Mouse (Mus musculus): Measurements from ENCODE around the gene Lmf1. TPM values are rescaled to one million over a fixed set of nuclear protein-coding genes. Genes with fewer than 3 reads are reported as not detected.

Gene Lmf1
- polyA plus RNA-seq, 1 experiment from 2014 or later = 34.6 TPM

DNA sequence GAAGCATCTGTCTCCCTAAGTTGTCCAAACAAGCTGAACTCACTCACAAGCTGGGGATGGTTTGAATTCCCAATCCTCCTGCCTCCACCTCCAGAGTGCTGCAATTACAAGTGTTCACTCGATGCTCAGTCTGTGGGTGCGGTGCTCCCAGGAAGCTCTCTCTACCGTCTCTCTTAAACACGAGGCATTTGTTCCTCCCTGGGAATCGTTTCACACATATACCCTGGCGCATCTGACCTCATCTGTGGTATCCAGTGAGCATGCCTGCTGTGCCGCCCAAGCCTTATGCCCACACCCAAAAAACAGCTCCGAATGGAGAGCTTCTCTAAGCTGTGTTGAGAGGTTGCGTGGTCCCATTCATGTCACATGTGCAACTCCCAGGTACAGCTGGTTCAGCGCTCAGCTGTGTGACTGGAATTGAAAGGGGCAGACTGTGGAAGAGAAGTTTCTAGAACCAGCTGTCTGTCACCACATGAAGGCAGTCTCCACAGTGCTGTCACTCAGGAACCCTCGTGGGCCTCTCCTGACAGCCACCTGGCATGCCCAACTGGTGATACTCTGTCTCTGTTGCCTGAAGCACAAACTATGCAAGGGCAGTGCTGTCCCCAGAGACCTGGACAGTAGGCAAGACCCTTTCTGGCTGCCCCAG is 29.4 kb downstream of the Lmf1 start:
- no peak overlapping the region for H3K9ac ChIP-seq
- no peak overlapping the region for H3K4me3 ChIP-seq
- no peak overlapping the region for H3K27ac ChIP-seq (ENCODE audit: poor library complexity, severe bottlenecking)
- no peaks in the 10 kb centered on the region for H3K27me3 ChIP-seq (replicated peaks)
- ATAC-seq (ENCODE audit: insufficient number of reproducible peaks, low FRiP score) = no peak
- peaks cover 17% of the 10 kb centered on the region for H3K36me3 ChIP-seq
- no peak overlapping the region for H3K4me2 ChIP-seq
- no peaks in the 10 kb centered on the region for H3K9me3 ChIP-seq (replicated peaks)
- 83% methylated on average over 11 of the region's 11 CpGs for WGBS
- peaks cover 49% of the 10 kb centered on the region for H3K4me1 ChIP-seq (replicated peaks)

GRCm38 (mm10) chr17:25608821-25609505 is 30.1 kb downstream of the Lmf1 start:
- Histone ChIP-seq H3K9ac (no peak overlapping the region), H3K36me3 (peaks cover 20% of the 10 kb centered on the region), H3K9me3 (replicated peaks) (no peaks in the 10 kb centered on the region), H3K4me3 (no peak overlapping the region), H3K4me2 (no peak overlapping the region), H3K4me1 (replicated peaks) (peaks cover 49% of the 10 kb centered on the region), H3K27ac (ENCODE audit: poor library complexity, severe bottlenecking) (no peak overlapping the region), H3K27me3 (replicated peaks) (no peaks in the 10 kb centered on the region)
- no peak for ATAC-seq (ENCODE audit: insufficient number of reproducible peaks, low FRiP score)
- WGBS = 61% methylated on average over 10 of the region's 10 CpGs

DNA sequence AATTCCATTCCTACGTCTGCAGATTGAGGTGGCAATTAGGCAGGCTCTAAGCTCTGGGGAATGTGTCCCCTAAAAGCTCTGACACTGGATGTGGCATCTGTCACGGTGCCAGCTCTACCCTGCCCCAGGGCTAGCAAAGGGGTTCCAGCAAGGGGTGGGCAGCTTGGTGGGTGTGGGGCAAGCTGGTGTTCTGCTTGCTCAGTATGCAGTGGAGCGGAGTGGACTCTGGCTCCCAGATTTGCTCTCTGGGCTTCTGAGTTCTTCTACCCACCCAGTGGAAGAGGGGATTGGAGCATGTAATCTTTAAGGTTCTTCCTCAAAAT is 30.6 kb downstream of the Lmf1 start:
- peaks cover 49% of the 10 kb centered on the region for H3K4me1 ChIP-seq (replicated peaks)
- H3K27ac ChIP-seq (ENCODE audit: poor library complexity, severe bottlenecking) = no peak overlapping the region
- H3K4me3 ChIP-seq = no peak overlapping the region
- H3K4me2 ChIP-seq = no peak overlapping the region
- no peaks in the 10 kb centered on the region for H3K27me3 ChIP-seq (replicated peaks)
- ATAC-seq (ENCODE audit: insufficient number of reproducible peaks, low FRiP score) = no peak
- peaks cover 25% of the 10 kb centered on the region for H3K36me3 ChIP-seq
- H3K9ac ChIP-seq = no peak overlapping the region
- 64% methylated on average over 3 of the region's 3 CpGs for WGBS
- no peaks in the 10 kb centered on the region for H3K9me3 ChIP-seq (replicated peaks)

DNA sequence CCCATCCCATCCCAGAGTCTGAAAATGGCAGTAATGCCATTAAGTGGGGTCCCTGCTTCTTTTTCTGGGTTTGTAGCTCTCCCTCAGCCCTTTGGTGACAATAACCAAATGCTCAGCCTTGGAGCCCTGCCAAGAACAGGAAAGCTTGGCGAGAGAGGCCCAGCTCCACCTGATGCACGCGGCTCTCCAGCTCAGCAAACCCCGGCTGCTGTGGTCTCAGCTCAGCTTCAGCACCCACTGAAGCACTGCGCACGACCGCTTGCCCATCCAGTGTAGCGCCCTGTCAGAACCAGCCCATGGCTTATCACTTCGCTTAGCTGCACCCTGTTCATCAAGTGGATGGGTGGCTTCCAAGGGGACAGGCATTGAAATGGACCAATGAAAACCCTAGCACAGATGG is 31.3 kb downstream of the Lmf1 start:
- peak; percentile 61 for ATAC-seq (ENCODE audit: insufficient number of reproducible peaks, low FRiP score)
- peaks cover 31% of the 10 kb centered on the region for H3K36me3 ChIP-seq
- H3K4me1 ChIP-seq (replicated peaks) = peaks cover 48% of the 10 kb centered on the region
- H3K4me3 ChIP-seq = no peak overlapping the region
- 0 out of 2 replicates have a peak overlapping the region, but pooled peaks have one; percentile 30 for H3K27ac ChIP-seq (ENCODE audit: poor library complexity, severe bottlenecking)
- H3K27me3 ChIP-seq (replicated peaks) = no peaks in the 10 kb centered on the region
- H3K4me2 ChIP-seq = peak overlapping the region; percentile 31
- no peaks in the 10 kb centered on the region for H3K9me3 ChIP-seq (replicated peaks)
- H3K9ac ChIP-seq = 0 out of 2 replicates have a peak overlapping the region, but pooled peaks have one; percentile 1
- WGBS = 26% methylated on average over 9 of the region's 9 CpGs

GRCm38 (mm10) chr17:25612537-25612936 is 33.7 kb downstream of the Lmf1 start:
- no peaks in the 10 kb centered on the region for H3K27me3 ChIP-seq (replicated peaks)
- no peak overlapping the region for H3K4me2 ChIP-seq
- no peak overlapping the region for H3K4me3 ChIP-seq
- H3K9ac ChIP-seq = no peak overlapping the region
- H3K9me3 ChIP-seq (replicated peaks) = no peaks in the 10 kb centered on the region
- ATAC-seq (ENCODE audit: insufficient number of reproducible peaks, low FRiP score) = no peak
- no peak overlapping the region for H3K27ac ChIP-seq (ENCODE audit: poor library complexity, severe bottlenecking)
- WGBS = 82% methylated on average over 9 of the region's 9 CpGs
- peaks cover 37% of the 10 kb centered on the region for H3K4me1 ChIP-seq (replicated peaks)
- peaks cover 40% of the 10 kb centered on the region for H3K36me3 ChIP-seq

DNA sequence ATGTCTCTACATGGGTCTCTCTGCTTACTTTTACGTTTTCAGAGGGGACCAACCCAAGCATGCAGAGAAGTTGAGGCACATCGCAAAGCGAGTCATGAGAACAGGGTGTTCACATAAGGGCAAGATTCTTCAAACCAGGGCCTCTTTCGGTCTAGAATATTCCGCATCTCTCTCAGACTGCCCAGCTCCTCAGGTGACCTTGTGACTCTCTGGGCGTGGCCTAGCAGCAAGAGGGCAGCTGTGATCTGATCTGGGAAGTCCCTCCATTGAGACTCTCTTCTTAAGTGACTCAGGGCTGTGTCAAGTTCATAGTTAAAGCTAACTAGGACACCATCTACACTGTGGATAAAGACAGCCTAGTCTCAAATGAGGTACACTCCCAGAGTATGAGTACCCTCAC is 34.4 kb downstream of the Lmf1 start:
- 88% methylated on average over 6 of the region's 6 CpGs for WGBS
- H3K4me1 ChIP-seq (replicated peaks) = peaks cover 44% of the 10 kb centered on the region
- H3K4me2 ChIP-seq = no peak overlapping the region
- no peak overlapping the region for H3K9ac ChIP-seq
- H3K27me3 ChIP-seq (replicated peaks) = no peaks in the 10 kb centered on the region
- ATAC-seq (ENCODE audit: insufficient number of reproducible peaks, low FRiP score) = no peak
- no peak overlapping the region for H3K27ac ChIP-seq (ENCODE audit: poor library complexity, severe bottlenecking)
- no peaks in the 10 kb centered on the region for H3K9me3 ChIP-seq (replicated peaks)
- H3K36me3 ChIP-seq = peaks cover 35% of the 10 kb centered on the region
- H3K4me3 ChIP-seq = no peak overlapping the region

DNA sequence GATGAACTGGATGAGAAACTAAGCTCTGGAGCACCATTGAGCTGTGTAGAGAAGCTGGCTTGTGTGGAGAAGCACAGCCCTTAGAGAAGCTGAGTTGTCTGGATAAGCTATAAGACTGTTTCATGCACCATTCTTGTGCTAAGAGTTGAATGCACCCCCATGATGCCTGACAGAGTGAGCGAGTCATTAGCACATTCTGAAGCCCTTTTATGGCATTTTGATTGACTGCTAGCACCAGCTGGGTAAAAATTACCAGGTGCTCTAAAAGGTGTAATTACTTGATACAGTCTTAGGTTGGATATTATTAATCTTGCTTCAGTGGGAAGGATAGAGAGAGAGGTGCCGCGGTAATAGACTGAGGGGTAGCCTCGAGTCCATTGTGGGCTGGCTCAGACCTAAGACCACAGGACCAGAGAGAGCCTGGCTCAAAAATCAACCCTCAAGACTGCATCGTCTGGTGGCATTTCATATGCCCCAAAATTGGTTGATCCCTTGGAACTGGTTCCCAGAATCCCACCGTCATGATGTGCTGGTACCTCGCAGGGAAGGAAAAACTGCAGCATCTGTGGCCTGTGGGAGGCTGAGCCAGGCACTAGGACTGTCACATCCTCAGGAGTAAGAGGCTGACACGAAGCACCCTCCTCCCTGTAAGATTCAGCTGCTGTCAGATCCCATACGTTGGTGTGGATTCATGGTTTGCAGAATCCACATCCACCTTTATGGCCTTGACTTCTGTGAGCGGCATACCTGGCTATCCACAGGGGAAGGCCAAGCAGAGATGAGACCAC is 36.0 kb downstream of the Lmf1 start:
- Histone ChIP-seq H3K9ac (no peak overlapping the region), H3K27me3 (replicated peaks) (no peaks in the 10 kb centered on the region), H3K27ac (ENCODE audit: poor library complexity, severe bottlenecking) (no peak overlapping the region), H3K4me3 (no peak overlapping the region), H3K4me1 (replicated peaks) (peaks cover 41% of the 10 kb centered on the region), H3K4me2 (no peak overlapping the region), H3K9me3 (replicated peaks) (no peaks in the 10 kb centered on the region), H3K36me3 (peaks cover 34% of the 10 kb centered on the region)
- no peak for ATAC-seq (ENCODE audit: insufficient number of reproducible peaks, low FRiP score)
- WGBS = 91% methylated on average over 10 of the region's 10 CpGs

GRCm38 (mm10) chr17:25618508-25619056 is 39.7 kb downstream of the Lmf1 start:
- peak overlapping the region; percentile 53 for H3K27ac ChIP-seq (ENCODE audit: poor library complexity, severe bottlenecking)
- H3K9ac ChIP-seq = peak overlapping the region; percentile 21; the same call in 1 of the 2 replicates

GRCm38 (mm10) chr17:25623441-25623840 is 44.6 kb downstream of the Lmf1 start:
- no peak overlapping the region for H3K27ac ChIP-seq (ENCODE audit: poor library complexity, severe bottlenecking)
- H3K4me1 ChIP-seq (replicated peaks) = peaks cover 42% of the 10 kb centered on the region

More at GRCm38 (mm10) chr17:25618508-25619056, 39.7 kb downstream of the Lmf1 start:
- Histone ChIP-seq H3K4me1 (replicated peaks) (peaks cover 25% of the 10 kb centered on the region), H3K36me3 (peaks cover 32% of the 10 kb centered on the region), H3K27me3 (replicated peaks) (no peaks in the 10 kb centered on the region), H3K9me3 (replicated peaks) (no peaks in the 10 kb centered on the region), H3K4me3 (no peak overlapping the region), H3K4me2 (peak overlapping the region; percentile 22; the same call in 1 of the 2 replicates)
- WGBS = 40% methylated on average over 16 of the region's 16 CpGs
- ATAC-seq (ENCODE audit: insufficient number of reproducible peaks, low FRiP score) = peak; percentile 30; the same call in 1 of the 2 replicates

GRCm38 (mm10) chr17:25623935-25624334 is 45.0 kb downstream of the Lmf1 start:
- H3K27me3 ChIP-seq (replicated peaks) = no peaks in the 10 kb centered on the region
- no peak overlapping the region for H3K27ac ChIP-seq (ENCODE audit: poor library complexity, severe bottlenecking)
- H3K4me3 ChIP-seq = no peak overlapping the region
- peaks cover 9% of the 10 kb centered on the region; the same call in 1 of the 2 replicates for H3K36me3 ChIP-seq
- no peaks in the 10 kb centered on the region for H3K9me3 ChIP-seq (replicated peaks)
- 79% methylated on average over 11 of the region's 11 CpGs for WGBS
- H3K9ac ChIP-seq = no peak overlapping the region
- H3K4me2 ChIP-seq = no peak overlapping the region
- H3K4me1 ChIP-seq (replicated peaks) = peaks cover 37% of the 10 kb centered on the region
- no peak for ATAC-seq (ENCODE audit: insufficient number of reproducible peaks, low FRiP score)

More at GRCm38 (mm10) chr17:25623441-25623840, 44.6 kb downstream of the Lmf1 start:
- Histone ChIP-seq H3K36me3 (peaks cover 9% of the 10 kb centered on the region; the same call in 1 of the 2 replicates), H3K9me3 (replicated peaks) (no peaks in the 10 kb centered on the region), H3K27me3 (replicated peaks) (no peaks in the 10 kb centered on the region), H3K4me2 (no peak overlapping the region), H3K4me3 (no peak overlapping the region), H3K9ac (no peak overlapping the region)
- WGBS = 73% methylated on average over 4 of the region's 4 CpGs
- no peak for ATAC-seq (ENCODE audit: insufficient number of reproducible peaks, low FRiP score)

Measured in heart, embryonic 12.5 days (tissue).